Mouse (Mus musculus): Measurements from ENCODE around the gene Urb2. TPM values are rescaled to one million over a fixed set of nuclear protein-coding genes. Genes with fewer than 3 reads are reported as not detected.

Urb2 gene
- polyA plus RNA-seq, 1 experiment = 2.5 TPM

DNA sequence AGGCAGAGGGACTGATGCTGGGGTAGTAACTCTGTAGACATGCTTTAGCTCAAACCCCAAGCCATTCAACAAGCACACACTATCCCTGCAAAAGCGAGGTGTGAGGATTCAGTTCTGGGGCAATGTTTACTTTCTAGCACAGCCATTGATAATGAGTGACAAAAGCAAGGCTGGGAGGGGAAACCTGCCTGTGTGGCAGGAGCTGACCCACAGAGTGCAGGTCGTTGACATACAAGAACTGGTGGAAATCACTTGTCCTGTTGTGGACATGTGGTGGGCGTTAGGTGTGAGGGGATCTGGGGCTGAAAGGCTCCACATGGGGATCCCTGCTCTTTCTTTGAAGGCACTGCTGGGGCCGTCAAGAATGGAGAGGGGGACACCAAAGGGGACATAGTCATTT lies 31.3 kb downstream of the Urb2 start:
- TF ChIP-seq GATA1 (IDR thresholded peaks at IDR 0.05; ENCODE audit: low read length) = no peak

DNA sequence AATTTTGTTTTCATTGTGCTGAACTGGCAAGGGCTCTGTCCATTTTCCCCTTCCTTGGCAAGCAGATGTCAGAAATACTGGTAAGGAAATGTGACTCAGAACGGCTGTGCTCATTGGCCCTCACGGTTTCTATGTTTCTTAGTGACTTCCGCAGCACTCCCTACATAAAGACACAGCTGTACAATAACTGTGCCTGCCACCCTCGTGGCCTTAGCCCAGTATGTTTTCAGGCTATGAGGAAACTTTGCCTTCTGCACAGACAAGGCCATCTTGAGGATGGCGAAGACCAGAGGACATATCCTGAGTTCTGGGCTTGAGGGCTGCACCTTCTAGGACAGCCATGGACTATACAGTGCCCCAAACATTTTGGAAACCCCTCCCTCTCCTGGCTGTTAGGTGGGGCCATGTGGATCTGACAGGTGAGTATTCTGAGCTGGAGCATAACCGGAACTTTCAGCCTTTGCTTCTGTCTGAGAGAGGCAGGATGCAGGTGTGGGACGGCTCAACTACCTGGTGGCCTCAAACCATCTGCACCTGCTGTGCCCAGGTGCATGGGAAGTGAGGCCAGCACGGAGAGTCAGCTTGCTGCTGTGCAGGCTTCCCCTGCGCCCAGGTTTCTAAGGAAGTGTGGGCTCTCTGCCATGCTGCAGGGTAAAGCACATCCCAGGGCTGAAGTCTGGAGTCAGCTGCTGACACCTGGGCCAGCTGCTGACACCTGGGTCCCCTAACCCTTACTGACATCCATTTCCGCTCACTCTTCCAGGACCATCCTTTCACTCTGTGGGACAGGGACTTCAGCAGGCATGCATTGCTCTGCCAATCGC lies 35.7 kb downstream of the Urb2 start:
- TF ChIP-seq GATA1 (IDR thresholded peaks at IDR 0.05; ENCODE audit: low read length) = no peak

DNA sequence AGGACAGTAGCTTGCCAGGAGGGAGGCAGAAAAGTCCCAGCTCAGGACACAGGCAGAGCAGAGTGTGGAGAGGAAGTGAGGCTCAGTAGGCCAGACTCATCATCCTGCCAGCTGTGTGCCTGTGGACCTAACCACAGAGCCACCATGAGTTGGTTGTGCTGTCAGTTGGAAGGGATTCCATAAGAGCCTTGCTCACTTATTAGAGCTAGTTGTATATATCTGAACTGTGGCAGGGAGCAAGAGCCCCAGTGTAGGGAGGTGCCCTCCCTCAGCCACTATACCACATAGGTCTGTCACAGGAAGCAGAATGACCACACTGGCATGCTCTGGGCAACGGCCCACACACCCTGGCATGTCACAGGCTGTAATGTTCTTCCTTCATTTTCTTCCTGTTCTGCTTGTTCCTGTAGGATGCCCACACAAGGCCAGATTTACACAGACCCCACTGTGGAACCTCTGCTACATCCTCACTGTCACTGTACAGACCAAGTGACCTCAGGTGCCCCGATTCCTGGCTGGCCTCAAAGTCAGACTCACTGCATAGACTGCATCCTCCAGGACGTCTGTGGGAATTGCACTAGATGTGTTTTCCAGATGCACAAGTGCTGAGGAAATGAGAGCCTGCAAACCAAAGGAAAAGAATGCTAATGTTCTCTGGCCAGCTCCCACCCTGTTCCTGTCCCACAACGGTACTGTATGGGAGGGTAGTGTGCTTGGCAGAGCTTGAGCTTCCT lies 45.2 kb downstream of the Urb2 start:
- TF ChIP-seq GATA1 (IDR thresholded peaks at IDR 0.05; ENCODE audit: low read length) = no peak

DNA sequence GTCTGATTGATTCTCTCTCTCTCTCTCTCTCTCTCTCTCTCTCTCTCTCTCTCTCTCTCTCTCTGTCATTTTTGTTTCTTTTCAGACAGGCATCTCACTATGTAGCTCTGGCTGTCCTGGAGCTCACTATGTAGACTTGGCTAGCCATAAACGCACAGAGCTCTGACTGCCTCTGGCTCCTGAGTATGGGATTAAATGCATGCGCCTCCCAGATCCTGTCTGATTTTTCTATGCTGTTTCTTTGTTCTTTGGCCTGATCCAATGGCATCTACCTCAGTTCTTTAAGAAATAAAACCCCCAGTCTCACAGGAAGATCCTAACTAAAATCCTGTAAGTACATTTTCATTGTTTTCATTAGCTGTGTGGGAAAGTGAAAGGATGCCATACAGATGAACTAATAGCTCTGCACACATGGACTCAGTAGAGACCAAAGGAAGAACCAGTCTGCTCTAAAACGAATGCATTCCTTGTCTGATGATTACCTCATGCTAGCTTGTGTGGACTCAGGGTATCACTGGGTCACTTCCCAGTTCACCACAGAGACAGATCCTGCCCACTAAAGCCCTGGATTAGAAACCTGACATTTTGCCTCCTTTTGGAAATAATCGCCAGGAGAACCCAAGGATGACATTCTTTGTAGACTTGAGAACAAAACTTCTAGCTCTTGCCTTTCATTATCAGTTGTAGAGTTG lies 45.9 kb downstream of the Urb2 start:
- TF ChIP-seq GATA1 (IDR thresholded peaks at IDR 0.05; ENCODE audit: low read length) = no peak

DNA sequence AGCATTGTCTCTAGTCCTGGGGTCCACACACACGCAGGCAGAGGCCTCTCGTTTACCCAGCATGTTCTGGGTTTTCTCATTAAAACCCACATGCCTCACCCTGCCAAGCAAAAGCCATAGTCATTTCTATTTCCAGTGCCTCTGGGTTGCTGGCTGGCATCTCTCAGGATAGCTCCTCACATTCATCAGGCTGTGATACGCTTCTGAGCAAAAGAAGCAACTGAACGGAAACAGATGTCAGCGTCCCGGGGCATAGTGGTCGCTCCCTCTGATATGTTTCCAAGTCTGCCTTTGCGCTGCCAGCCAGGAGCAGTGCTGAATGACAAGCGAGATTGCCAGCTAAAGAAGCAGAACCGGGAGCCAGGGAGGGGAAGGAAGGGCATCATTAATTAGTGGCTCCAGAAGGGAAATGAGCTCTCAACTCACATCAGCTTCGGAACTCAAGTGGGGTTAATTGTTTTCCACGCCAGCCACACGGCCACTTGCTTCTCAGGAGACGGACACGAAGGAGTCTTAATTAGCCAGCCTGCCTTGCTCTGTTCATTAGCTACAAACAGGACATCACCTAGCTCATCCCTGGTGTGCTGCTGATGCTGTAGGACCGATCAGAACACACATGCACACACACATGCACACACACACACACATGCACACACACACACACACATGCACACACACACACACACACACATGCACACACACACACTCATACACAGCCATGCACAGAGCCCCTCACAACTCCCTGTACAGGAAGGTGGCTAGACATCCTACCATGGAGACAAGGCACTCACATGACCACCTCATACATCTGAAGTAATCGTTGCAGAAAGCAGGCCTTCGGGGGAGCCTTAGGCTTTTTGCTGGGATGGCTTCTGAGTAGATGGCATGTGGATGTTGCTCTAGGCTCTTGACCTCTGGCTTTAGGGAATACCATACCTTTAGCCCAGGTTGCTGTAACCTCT lies 49.3 kb downstream of the Urb2 start:
- no peak for TF ChIP-seq GATA1 (IDR thresholded peaks at IDR 0.05; ENCODE audit: low read length)

DNA sequence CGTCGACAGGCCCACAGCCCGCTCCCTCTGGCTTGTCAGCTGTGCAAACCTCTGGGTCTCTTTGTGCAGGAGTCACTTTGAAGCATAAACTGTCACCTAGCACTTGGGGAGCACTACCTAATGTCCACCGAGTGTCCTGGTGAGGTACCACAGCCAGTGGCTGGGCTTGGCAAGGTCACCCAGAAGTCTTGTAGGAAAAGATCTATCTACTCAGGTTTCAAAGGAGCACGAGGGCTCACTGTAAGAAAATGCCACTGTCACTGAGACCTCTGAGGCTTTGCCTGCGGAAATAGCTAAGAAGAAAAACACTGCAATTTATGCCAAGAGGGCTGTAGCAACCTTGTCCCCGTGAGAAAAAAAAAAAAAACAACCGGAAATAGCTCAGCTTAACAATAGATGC lies 54.7 kb downstream of the Urb2 start:
- TF ChIP-seq GATA1 (IDR thresholded peaks at IDR 0.05; ENCODE audit: low read length) = no peak

DNA sequence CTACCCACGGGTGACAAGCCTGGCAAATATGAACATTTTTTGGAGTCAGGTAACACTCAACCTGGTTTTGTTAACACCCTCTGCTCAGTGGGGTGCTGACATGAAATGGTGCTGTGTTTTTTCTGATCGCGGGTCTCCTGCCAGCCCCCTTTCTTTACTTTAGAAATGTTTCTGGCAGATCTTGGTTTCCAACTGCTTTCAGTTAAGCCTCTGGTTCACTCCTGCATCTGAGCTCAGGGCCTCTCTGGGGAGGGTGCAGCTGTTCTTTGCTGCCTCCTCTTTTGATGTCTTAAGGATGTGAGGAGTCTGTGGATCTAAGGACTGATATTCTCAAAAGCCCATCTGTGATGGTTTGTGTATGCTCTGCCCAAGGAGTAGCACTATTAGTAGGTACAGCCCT lies 55.1 kb downstream of the Urb2 start:
- TF ChIP-seq GATA1 (IDR thresholded peaks at IDR 0.05; ENCODE audit: low read length) = no peak

DNA sequence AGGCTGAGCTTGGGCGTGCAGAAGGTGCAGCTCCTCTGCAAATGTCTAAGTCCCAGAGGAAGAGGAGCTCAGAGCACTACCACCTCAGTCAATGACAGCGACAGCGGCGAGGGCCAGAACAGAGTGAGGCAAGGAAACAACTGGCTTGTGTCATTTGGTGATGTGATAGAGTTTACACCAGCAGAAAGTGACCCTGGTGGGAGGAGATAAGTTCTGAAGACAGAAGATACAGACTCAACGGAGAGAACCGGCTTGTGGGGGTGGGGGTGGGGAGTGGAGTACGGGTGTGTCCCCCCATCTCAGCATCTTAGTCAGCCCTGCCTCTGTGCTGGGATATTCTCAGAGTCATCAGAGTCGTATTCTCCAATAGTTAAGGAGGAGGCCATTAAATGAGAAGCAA lies 56.1 kb downstream of the Urb2 start:
- TF ChIP-seq GATA1 (IDR thresholded peaks at IDR 0.05; ENCODE audit: low read length) = no peak

DNA sequence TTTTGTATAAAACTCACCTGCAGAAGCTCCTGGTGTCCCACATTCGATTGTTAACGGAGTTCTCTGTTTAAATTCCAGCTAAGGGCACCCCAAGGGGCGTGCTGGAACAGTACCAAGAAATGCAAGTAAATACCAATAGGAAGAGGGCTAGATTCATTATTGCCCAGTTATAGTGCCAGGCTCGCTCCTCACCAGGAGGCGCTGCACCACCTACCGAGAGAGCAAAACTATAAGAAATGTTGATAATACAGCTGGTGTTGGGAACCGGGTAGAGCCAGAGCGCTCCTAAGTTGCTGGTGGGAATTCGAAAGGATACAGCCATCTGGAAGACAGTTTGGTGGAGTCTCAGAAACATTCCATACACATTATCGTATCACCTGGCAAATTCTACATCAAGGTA lies 56.7 kb downstream of the Urb2 start:
- TF ChIP-seq GATA1 (IDR thresholded peaks at IDR 0.05; ENCODE audit: low read length) = no peak

DNA sequence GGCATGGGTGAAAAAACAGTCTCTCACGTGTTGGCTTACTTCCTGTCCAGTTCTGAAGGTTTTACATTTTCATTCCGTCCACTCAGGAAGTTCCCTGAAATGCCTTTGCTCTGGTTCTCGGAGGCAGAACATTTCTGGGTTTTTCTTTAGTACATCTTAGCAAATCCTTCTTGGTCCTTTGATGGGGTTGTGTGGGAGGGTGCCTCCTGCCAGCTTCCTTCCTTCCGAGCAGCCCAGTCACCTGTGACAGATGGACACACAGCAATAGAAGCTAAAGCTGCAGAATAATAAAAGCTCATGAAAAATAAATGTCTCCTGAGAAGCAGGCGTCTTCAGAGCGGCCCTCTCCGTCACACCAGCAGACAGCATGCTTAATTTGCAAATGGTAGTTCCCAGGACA lies 57.7 kb downstream of the Urb2 start:
- TF ChIP-seq GATA1 (IDR thresholded peaks at IDR 0.05; ENCODE audit: low read length) = no peak

DNA sequence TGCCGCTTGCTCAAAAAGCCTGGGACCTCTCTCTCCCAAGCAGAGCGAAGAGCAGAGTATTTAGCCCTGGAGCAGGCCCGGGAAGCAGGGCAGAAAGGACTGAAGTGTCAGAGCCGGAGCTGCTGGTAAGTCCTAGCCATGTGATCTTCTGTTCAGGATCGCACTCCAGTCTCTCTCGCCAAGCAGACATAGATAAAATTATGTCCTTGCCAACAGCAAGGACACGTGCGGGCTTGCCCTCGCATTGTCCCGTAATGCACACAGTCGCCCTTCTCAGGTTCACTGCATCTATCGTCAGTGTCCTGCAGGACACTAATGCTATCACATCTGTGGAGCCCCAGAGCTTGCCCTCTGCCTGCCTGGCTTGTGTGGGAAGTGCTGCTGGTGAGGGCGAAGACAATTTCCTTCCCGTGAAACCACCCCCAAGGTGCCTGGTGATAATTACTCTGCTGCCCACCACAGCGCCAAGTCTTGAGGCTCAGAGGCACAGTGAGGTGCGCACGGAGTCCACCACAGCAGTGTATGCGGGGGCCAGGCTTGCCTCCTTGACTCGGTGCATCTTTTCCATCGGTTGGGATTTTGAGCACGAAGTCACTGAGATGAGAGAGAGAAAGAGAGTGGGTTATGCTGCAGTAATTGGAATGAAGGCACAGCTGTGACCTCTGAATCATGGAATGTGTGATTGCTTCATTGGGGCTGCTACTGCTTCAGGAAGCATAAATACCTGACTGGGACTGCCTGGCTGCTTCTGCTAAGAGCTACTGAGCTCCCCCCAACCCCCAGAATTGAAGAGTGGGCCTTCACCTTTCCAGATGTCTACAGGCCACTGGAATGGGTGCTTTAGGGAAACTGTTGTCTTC lies 59.4 kb downstream of the Urb2 start:
- TF ChIP-seq GATA1 (IDR thresholded peaks at IDR 0.05; ENCODE audit: low read length) = no peak

DNA sequence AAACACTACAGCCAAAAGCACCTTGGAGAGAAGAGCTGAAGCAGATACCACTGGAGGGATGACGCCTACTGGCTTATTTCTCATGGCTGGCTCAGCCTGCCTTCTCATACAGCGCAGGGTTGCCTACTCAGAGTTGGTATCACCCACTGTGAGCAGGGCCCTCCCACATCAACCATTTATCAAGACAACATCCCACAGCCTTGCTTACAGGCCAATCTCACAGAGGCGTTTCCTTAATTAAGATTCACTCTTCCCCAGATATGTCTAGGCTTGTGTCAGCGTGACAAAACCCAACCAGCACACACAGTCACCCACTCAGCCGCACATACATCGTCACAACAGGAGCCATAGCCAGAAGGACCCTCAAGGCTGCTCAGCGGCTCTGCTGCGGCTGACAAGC lies 61.3 kb downstream of the Urb2 start:
- TF ChIP-seq GATA1 (IDR thresholded peaks at IDR 0.05; ENCODE audit: low read length) = no peak

DNA sequence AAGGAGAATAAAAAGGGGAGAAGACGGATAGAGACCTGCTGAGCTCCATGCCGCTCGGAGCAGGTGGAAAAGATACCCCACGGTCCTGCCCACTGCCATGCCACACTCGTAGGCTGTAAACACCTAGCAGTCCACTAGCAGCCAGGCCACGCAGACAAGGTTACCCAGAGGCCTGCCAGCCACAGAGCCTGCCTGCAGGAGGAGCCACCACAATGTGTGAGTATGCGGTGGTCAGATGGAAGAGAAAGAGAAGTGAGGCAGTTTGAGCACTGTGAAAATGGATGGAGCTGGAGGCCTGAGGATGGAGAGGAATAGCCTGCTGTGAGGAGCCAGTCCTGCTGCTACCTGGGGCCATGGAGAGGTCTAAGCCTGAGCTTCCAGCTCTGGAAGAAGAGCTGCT lies 62.3 kb downstream of the Urb2 start:
- TF ChIP-seq GATA1 (IDR thresholded peaks at IDR 0.05; ENCODE audit: low read length) = no peak

DNA sequence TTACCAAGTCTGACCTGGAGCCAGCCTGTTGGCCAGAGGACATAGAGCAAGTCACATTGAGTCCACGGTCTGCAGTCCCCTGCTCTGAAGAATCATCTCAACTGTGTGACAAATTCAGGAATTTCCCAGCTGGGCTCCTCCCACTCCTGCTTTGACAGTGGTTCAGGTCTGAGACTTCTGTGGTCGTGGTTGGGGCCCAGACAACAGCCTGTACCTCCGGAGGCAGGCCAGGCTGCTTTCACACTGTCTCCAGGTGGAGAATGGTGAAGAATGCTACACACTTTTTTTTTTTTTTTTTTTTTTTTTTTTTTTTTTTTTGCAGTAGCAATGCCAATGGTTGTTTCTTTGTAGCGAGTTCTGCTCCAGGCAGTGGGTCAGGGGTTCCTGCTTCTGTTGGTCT lies 64.4 kb downstream of the Urb2 start:
- TF ChIP-seq GATA1 (IDR thresholded peaks at IDR 0.05; ENCODE audit: low read length) = no peak

Data from G1E-ER4 (cell line).